Mouse (Mus musculus) neural tube, embryonic 12.5 days (tissue): ENCODE results near the gene Zfp710. TPM values are rescaled to one million over a fixed set of nuclear protein-coding genes. Genes with fewer than 3 reads are reported as not detected.

Source experiments
- ATAC-seq: fragments of 200-750 bp; cut with Nextera tagmentation; 2 replicates; pipeline ENCODE4 v1.8.0; 2017; ENCODE audit warnings: low read depth, mild to moderate bottlenecking, moderate TSS enrichment, moderate library complexity; ENCODE audit not compliant: low FRiP score
- H3K27ac ChIP-seq: fragments of 300-500 bp; sonication (generic); 2 replicates; pipeline ENCODE4 v1.5.1; 2016
- H3K27me3 ChIP-seq: fragments of 300-500 bp; sonication (generic); replicated peaks from 2 replicates; pipeline ENCODE4 v1.6.1; 2016; ENCODE audit warnings: mild to moderate bottlenecking
- H3K36me3 ChIP-seq: fragments of 300-500 bp; sonication (generic); 2 replicates; pipeline ENCODE4 v1.6.1; 2016; ENCODE audit warnings: mild to moderate bottlenecking
- H3K4me1 ChIP-seq: fragments of 300-500 bp; sonication (generic); 2 replicates; pipeline ENCODE4 v1.6.1; 2016
- H3K4me2 ChIP-seq: fragments of 300-500 bp; sonication (generic); replicated peaks from 2 replicates; pipeline ENCODE4 v1.6.1; 2016; ENCODE audit warnings: mild to moderate bottlenecking
- H3K4me3 ChIP-seq: fragments of 300-500 bp; sonication (generic); 2 replicates; pipeline ENCODE4 v1.5.1; 2016
- H3K9ac ChIP-seq: fragments of 300-500 bp; sonication (generic); 2 replicates; pipeline ENCODE4 v1.6.1; 2016; ENCODE audit warnings: mild to moderate bottlenecking
- H3K9me3 ChIP-seq: fragments of 300-500 bp; sonication (generic); 2 replicates; pipeline ENCODE4 v1.6.1; 2016; ENCODE audit warnings: mild to moderate bottlenecking
- WGBS: fragments of 180-500 bp; shearing (Covaris S2); methylation state at CpG from one replicate; pipeline ENCODE4 v1.1.7; 2016; 5-methylcytosine and 5-hydroxymethylcytosine counted together
- polyA plus RNA-seq: library from polyadenylated mRNA; unstranded; fragments of >200 nt; fragmentation: Nextera tagmentation; extraction: Ambion mirVana; gene quantifications from 2 replicates; pipeline ENCODE4 v1.2.1, GENCODE M21; 2016

Gene Zfp710
- polyA plus RNA-seq, 1 experiment from 2014 or later: 24.7 TPM

DNA sequence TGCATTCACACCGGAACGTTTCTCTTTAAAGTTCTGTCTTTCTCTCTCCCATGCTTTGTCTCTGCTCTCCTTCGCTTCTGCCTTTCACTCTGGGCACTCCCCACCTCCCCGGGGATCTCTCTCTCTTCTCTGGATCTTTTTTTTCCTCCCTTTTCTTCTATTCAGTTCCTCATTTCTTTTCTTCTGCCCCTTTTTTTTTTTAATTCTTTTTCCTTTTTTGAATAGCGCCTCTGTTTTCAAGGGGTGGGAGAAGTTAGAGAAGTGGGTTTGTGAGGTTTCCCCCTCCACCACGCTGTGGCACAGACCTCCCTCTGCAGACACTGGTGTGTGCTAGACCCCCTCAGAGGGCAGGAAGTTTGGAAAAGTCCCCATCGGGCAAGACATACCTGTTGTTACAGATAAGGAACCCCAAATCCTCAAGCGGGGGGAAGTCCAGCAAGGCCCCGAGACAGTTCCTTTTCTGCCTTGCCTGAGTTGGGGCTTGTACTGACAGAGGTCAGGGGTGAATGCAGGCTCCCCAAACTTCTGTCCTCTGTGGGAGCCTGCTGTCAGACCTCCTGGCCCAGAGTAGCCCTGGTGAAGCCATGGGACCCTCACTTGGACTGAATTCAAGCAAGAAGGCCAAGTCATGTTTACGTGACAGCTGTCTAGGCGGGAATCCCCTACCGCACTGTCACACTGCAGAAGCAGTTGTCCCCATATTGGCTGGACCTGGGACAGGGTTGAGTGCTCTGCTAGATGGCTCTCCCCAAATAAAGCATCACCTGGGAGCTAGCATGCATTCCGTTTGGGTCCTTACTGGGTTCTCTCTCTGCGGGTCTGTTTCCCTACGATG is 39.5 kb downstream of the Zfp710 start:
- Histone ChIP-seq H3K4me3 (no peak overlapping the region), H3K4me2 (peak overlapping the region; percentile 24; the same call in 1 of the 2 replicates), H3K9me3 (no peaks in the 10 kb centered on the region), H3K9ac (no peak overlapping the region), H3K27ac (no peak overlapping the region), H3K4me1 (peaks cover 36% of the 10 kb centered on the region), H3K27me3 (no peaks in the 10 kb centered on the region), H3K36me3 (no peaks in the 10 kb centered on the region)
- WGBS: 57% methylated on average over 15 of the region's 15 CpGs
- ATAC-seq: no peak

DNA sequence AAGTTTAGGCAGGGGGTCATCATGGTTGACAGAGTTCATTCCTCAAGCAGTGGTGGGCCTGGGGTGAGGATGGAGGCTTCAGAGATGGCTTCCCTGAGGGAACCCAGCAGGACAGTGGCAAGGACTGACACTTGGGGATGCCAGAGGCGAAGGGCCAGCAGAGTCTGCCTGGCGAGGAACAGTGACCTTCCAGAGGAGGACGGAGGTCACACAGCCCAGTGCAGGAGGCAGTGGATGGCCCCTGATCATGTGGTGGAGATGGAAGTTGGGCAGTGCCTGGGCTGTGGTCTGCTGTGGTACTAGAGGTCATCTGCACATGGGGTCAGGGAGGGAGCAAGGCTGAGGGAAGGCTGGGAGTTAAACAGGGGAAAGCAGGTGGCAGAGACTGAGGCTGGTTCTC is 40.6 kb downstream of the Zfp710 start:
- peaks cover 44% of the 10 kb centered on the region for H3K4me1 ChIP-seq
- H3K4me2 ChIP-seq: no peak overlapping the region
- no peak overlapping the region for H3K4me3 ChIP-seq
- H3K36me3 ChIP-seq: no peaks in the 10 kb centered on the region
- H3K9me3 ChIP-seq: no peaks in the 10 kb centered on the region
- no peak for ATAC-seq
- 81% methylated on average over 3 of the region's 3 CpGs for WGBS
- no peak overlapping the region for H3K9ac ChIP-seq
- no peak overlapping the region for H3K27ac ChIP-seq
- H3K27me3 ChIP-seq: no peaks in the 10 kb centered on the region

DNA sequence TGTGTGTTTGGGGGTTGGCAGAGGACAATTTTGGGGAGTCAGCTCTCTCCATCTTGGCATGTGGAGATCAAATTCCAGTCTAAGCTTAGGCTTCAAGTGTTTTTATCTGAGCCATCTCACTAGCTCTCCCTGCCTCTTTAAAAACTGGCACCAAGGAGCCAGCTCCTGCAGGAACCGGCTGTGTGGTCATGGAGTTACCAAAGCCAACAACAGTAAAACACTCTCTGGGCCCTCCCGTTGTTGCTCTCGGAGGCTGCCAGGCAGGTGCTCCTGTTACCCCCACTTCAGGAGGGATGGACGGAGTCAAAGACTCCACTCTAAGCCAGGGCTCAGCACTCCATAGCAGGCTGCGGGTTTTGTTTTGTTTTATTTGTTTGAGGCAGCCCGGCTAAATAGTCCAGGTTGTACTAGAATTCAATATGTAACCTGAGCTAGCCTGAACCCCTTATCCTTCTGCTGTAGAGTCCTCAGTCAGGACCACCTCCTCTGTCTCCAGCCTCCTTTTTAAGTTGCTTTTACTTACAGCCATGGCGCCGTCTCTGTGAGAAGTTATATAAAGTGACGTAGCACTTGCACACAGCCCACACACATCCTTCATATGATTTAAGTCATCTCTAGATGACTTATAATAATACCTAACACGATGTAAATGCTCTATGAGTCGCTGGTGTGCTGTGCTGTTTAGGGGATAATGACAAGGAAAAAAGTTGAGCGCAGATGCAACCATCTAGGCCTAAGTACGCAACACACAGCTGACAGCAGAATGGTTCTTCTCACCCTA is 42.3 kb downstream of the Zfp710 start:
- Histone ChIP-seq H3K36me3 (no peaks in the 10 kb centered on the region), H3K9me3 (no peaks in the 10 kb centered on the region), H3K4me2 (no peak overlapping the region), H3K27me3 (no peaks in the 10 kb centered on the region), H3K4me3 (no peak overlapping the region), H3K9ac (no peak overlapping the region), H3K27ac (no peak overlapping the region), H3K4me1 (peaks cover 54% of the 10 kb centered on the region)
- no peak for ATAC-seq
- 75% methylated on average over 13 of the region's 13 CpGs for WGBS

DNA sequence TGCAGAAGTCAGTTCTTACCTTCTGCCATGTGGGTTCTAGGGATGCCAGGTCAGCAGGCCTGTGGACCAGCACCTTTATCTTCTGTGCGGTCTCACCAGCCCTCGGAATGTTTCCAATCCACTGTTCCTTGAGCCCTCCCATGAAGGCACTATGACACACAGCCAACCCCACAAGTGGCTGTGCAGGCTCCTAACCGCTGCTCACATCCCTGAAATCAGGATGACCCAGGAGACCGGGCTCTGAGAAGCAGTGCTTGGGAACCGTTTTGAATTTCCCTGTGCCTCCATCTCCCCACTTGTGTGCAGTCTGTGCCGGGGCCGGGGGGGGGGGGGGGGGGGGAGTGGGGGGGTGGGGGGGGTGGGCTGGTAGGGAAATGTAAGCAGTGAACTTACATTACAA is 43.7 kb downstream of the Zfp710 start:
- ATAC-seq: no peak
- peaks cover 59% of the 10 kb centered on the region for H3K4me1 ChIP-seq
- H3K9ac ChIP-seq: no peak overlapping the region
- H3K9me3 ChIP-seq: no peaks in the 10 kb centered on the region
- no peak overlapping the region for H3K27ac ChIP-seq
- H3K36me3 ChIP-seq: no peaks in the 10 kb centered on the region
- H3K4me3 ChIP-seq: no peak overlapping the region
- 62% methylated on average over 6 of the region's 7 CpGs for WGBS
- no peaks in the 10 kb centered on the region for H3K27me3 ChIP-seq
- H3K4me2 ChIP-seq: no peak overlapping the region

DNA sequence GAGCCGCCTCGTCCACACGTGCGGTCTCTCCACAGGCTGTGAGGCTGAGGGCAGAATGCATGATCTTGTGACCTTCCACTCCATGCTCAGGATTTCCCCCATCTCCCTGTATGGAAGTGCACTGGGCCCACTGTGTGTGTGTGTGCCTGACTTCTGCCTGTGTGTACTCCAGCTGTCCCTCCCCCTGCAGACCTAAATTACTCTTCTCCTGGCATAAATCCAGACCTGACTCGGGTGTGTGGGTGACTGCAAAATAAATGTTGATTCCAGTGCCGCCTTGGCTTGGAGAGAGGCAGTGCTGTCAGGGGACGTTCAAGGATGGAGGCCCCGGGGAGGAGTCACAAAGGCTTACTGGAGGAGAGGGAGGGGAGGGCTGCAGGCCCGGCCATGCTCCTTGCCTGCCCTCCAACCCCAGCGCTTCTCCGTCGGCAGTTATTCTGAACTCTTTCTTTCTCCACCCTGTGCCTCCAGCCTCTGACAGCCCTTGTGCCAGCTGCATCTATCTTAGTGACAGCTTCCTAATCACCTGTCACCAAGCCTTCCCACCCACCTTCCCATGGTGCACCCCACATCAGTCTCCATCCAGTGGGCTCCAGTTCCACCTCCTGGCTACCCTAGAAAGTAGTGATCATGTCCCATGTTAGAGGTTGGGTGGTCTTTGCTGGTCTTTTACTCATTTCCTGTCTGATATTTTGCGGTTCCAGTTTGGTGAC is 45.2 kb downstream of the Zfp710 start:
- Histone ChIP-seq H3K4me1 (peaks cover 61% of the 10 kb centered on the region), H3K4me2 (peak overlapping the region; percentile 37), H3K4me3 (no peak overlapping the region), H3K9ac (peak overlapping the region; percentile 33), H3K9me3 (no peaks in the 10 kb centered on the region), H3K27ac (peak overlapping the region; percentile 50; the same call in 1 of the 2 replicates), H3K27me3 (no peaks in the 10 kb centered on the region), H3K36me3 (no peaks in the 10 kb centered on the region)
- 13% methylated on average over 13 of the region's 13 CpGs for WGBS
- peak; percentile 62 for ATAC-seq

DNA sequence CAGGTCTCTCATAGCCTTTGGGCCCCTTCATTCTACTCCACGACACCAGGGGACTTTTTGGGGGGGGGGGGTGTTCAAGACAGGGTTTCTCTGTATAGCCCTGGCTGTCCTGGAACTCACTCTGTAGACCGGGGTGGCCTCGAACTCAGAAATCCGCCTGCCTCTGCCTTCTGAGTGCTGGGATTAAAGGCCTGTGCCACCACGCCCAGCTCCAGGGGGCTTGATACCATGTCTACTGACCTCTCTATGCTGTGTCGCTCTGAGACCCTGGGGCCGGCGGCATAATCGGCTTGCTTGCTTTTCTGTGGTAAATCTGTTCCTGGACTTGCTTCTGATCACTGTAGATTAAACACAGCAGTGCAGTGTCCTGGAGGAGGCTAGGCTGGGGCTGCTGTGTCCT is 46.6 kb downstream of the Zfp710 start:
- ATAC-seq: no peak
- H3K4me1 ChIP-seq: peaks cover 75% of the 10 kb centered on the region

DNA sequence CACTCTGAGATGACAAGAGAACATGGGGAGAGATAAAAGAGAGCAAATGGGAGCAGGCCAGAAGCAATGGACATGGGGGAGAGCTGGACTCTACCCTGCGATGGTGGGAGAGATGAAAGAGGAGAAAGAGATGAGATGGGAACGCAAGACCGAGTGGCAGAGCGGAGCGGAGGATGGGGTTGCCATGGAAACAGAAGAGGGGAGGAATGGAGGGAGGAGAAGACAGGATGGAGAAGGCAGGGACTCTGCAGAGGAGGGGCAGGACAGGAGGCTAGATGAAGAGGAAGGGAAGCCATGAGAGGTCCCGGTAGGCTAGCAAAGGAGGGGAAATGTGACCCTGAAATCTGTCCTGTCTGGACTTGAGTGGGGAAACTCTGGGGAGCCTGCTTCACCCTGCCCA is 47.7 kb downstream of the Zfp710 start:
- 0 out of 2 replicates have a peak overlapping the region, but pooled peaks have one; percentile 5 for H3K4me2 ChIP-seq

More for the DNA sequence above, 46.6 kb downstream of the Zfp710 start:
- Histone ChIP-seq H3K4me2 (no peak overlapping the region), H3K36me3 (no peaks in the 10 kb centered on the region), H3K9me3 (no peaks in the 10 kb centered on the region), H3K4me3 (no peak overlapping the region), H3K9ac (no peak overlapping the region), H3K27me3 (no peaks in the 10 kb centered on the region), H3K27ac (no peak overlapping the region)
- 91% methylated on average over 9 of the region's 9 CpGs for WGBS

DNA sequence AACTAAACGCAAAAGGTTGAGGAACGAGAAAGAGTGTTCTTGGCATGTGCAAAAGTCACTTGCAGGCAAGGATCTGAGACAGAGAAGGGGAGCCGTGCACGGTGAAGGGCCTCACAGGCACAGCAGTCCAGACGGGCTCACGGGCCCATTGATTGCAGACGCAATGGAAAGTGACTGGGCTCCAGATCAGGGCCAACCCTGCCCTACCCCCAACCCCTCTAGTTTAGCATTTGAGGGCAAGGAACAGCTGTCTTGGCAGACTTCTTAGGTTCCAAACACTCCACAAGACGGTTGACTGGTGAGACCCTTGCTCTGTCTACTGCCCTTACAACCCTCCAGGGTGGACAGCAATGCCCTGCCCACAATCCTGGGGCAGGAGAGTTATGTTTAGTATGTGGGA is 48.9 kb downstream of the Zfp710 start:
- Histone ChIP-seq H3K9ac (no peak overlapping the region), H3K27me3 (no peaks in the 10 kb centered on the region), H3K4me2 (0 out of 2 replicates have a peak overlapping the region, but pooled peaks have one; percentile 7), H3K9me3 (no peaks in the 10 kb centered on the region), H3K27ac (no peak overlapping the region), H3K4me3 (no peak overlapping the region), H3K4me1 (peaks cover 83% of the 10 kb centered on the region), H3K36me3 (no peaks in the 10 kb centered on the region)
- ATAC-seq: no peak
- 81% methylated on average over 8 of the region's 8 CpGs for WGBS

More for the DNA sequence above, 47.7 kb downstream of the Zfp710 start:
- H3K36me3 ChIP-seq: no peaks in the 10 kb centered on the region
- no peak overlapping the region for H3K27ac ChIP-seq
- no peak overlapping the region for H3K4me3 ChIP-seq
- H3K9me3 ChIP-seq: no peaks in the 10 kb centered on the region
- H3K4me1 ChIP-seq: peaks cover 86% of the 10 kb centered on the region
- no peak for ATAC-seq
- H3K9ac ChIP-seq: no peak overlapping the region
- H3K27me3 ChIP-seq: no peaks in the 10 kb centered on the region
- WGBS: 44% methylated on average over 6 of the region's 6 CpGs

DNA sequence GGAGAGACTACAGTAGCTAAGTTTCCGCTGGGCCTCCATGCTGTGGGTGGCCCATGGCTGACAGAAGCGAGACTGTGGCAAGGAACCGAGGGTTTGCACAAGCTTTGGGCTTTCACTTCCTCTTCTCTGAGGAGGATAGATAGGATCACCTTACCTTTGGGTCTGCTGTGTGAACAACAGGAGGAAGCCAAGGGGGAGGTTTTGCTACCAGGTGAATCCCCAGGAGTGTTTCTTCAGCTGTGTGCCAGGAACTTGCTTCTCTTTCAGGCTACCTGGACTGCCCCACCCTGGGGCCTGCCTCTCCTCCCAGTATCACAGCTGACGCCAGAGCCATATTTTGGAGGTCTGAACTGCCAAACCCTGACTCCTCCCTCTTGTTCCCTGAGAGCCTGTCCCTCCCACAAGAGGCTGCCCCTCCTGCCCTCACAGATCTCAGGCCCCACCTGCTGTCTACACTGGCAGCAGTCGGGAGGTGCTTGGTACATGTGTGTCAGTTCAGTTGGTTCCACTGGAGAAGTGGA is 50.4 kb downstream of the Zfp710 start:
- H3K9me3 ChIP-seq: no peaks in the 10 kb centered on the region
- H3K27ac ChIP-seq: peak overlapping the region; percentile 32
- no peaks in the 10 kb centered on the region for H3K27me3 ChIP-seq
- H3K4me3 ChIP-seq: no peak overlapping the region
- peaks cover 75% of the 10 kb centered on the region for H3K4me1 ChIP-seq
- no peak overlapping the region for H3K4me2 ChIP-seq
- no peak for ATAC-seq
- no peak overlapping the region for H3K9ac ChIP-seq
- H3K36me3 ChIP-seq: no peaks in the 10 kb centered on the region
- WGBS: 55% methylated on average over 5 of the region's 5 CpGs

DNA sequence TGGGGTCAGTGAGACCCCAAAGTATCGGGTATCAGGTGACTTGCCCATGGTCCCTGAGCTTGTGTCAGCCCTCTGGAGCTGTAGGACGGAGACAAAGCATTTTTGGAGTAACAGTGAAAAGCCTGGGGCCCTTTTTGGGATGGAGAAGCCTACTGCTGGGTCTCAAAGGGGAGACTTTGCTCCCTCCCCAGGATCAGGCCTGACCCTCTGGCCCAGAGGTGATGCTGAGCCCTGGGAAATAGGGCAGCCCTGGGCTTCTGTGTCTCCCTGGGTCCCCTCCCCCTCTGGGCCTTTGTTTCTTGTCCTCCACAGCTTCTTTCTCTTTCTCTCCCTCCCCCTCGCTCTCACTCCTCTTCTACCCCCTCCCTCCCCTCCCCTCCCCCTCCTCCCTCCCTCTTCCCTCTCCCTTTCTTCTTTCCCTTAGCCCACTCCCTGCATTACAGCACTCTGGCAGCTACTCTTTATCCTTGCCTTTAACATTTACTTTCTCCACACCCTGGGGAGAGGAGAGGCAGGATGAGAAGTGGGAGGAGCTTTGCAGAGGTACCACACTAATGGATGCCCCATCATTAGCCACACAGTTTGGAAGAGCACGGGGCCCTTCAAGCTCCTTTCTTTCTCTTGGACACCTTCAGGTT is 51.5 kb downstream of the Zfp710 start:
- H3K27me3 ChIP-seq: no peaks in the 10 kb centered on the region
- H3K4me1 ChIP-seq: peaks cover 64% of the 10 kb centered on the region
- peak; percentile 45 for ATAC-seq
- H3K36me3 ChIP-seq: peaks cover under 1% of the 10 kb centered on the region; the same call in 1 of the 2 replicates
- no peak overlapping the region; the same call in 1 of the 2 replicates for H3K4me2 ChIP-seq
- 0 out of 2 replicates have a peak overlapping the region, but pooled peaks have one; percentile 7 for H3K27ac ChIP-seq
- H3K4me3 ChIP-seq: no peak overlapping the region
- H3K9me3 ChIP-seq: no peaks in the 10 kb centered on the region
- 3% methylated on average over 4 of the region's 4 CpGs for WGBS
- peak overlapping the region; percentile 26; the same call in 1 of the 2 replicates for H3K9ac ChIP-seq

DNA sequence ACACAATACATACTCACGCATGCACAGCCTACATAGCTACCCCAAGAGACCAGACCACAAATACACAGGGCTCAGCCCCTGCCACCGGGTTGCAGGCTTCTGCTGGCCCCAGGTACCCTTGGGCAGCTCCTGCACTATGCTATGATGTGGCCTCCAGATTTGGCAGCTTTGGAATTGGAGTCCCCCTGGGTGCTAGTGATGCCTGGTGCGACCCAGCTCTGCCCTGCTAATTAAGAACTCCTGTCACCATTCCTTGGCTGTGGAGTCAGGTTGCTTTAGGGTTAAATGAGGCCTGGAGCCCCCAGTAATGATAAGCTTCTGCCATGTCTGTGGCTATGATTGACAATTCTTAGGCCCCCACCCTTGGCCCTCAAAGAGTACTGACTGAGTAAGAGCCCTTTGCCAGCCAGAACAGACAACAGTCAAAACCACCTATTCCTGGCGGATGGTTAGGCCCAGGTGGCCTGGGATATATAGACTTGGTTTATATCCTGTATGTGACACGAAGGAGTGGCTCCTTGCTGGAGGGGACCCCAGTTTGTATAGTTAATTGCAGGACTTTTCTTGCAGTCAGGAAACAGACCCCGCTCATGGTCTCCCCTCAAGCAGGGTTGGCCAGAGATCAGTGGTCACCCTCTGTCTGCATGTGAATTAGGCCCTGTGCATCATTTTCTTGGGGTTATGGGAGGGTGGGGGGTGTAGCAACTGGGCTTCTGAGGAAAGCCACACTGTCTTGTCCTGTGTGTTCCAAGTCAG is 52.5 kb downstream of the Zfp710 start:
- peaks cover 11% of the 10 kb centered on the region for H3K36me3 ChIP-seq
- no peak overlapping the region for H3K9ac ChIP-seq
- ATAC-seq: no peak
- H3K4me1 ChIP-seq: peaks cover 54% of the 10 kb centered on the region
- no peaks in the 10 kb centered on the region for H3K9me3 ChIP-seq
- no peak overlapping the region for H3K27ac ChIP-seq
- H3K4me3 ChIP-seq: no peak overlapping the region
- 71% methylated on average over 6 of the region's 6 CpGs for WGBS
- H3K4me2 ChIP-seq: no peak overlapping the region
- H3K27me3 ChIP-seq: no peaks in the 10 kb centered on the region
